Mouse (Mus musculus) bone marrow, adult 2 months (tissue): ENCODE data around the gene Gm45716. TPM values are rescaled to one million over a fixed set of nuclear protein-coding genes. Genes with fewer than 3 reads are reported as not detected.

Source experiments
- H3K27ac ChIP-seq: fragments of 200-500 bp; 2 replicates; pipeline ENCODE4 v1.5.1; 2012; ENCODE audit warnings: low read depth, mild to moderate bottlenecking, control low read depth, inconsistent platforms, low read length; ENCODE audit not compliant: control insufficient read depth, poor library complexity, insufficient read depth
- H3K4me1 ChIP-seq: fragments of 200-500 bp; 2 replicates; pipeline ENCODE4 v1.6.1; 2011; ENCODE audit warnings: low read length; ENCODE audit not compliant: control insufficient read depth, insufficient read depth
- H3K4me3 ChIP-seq: fragments of 200-500 bp; replicated peaks from 2 replicates; pipeline ENCODE3; 2011; ENCODE audit warnings: mild to moderate bottlenecking, low read depth, low read length, control low read depth; ENCODE audit not compliant: control insufficient read depth
- CTCF ChIP-seq: fragments of 200-500 bp; IDR thresholded peaks from 2 replicates; pipeline ENCODE4 v1.5.1; 2011; ENCODE audit warnings: low read length, control low read depth; ENCODE audit not compliant: control insufficient read depth, insufficient read depth
- POLR2A ChIP-seq: fragments of 200-500 bp; IDR thresholded peaks from 2 replicates; pipeline ENCODE4 v1.6.1; 2011; ENCODE audit warnings: low read depth, mild to moderate bottlenecking, control low read depth, low read length, borderline replicate concordance; ENCODE audit not compliant: control insufficient read depth
- WGBS: fragments of 180-500 bp; shearing (Covaris S2); methylation state at CpG from one replicate; pipeline ENCODE4 v1.1.7; 2018; 5-methylcytosine and 5-hydroxymethylcytosine counted together
- polyA plus RNA-seq: library from polyadenylated mRNA; stranded (reverse); fragments of >200 nt; gene quantifications from 2 replicates; pipeline ENCODE4 v1.2.4, GENCODE M21; 2011; ENCODE audit warnings: low replicate concordance; ENCODE audit not compliant: missing spikeins, insufficient read depth, insufficient read length

Gene Gm45716
- polyA plus RNA-seq, 1 experiment: 3.2 TPM

DNA sequence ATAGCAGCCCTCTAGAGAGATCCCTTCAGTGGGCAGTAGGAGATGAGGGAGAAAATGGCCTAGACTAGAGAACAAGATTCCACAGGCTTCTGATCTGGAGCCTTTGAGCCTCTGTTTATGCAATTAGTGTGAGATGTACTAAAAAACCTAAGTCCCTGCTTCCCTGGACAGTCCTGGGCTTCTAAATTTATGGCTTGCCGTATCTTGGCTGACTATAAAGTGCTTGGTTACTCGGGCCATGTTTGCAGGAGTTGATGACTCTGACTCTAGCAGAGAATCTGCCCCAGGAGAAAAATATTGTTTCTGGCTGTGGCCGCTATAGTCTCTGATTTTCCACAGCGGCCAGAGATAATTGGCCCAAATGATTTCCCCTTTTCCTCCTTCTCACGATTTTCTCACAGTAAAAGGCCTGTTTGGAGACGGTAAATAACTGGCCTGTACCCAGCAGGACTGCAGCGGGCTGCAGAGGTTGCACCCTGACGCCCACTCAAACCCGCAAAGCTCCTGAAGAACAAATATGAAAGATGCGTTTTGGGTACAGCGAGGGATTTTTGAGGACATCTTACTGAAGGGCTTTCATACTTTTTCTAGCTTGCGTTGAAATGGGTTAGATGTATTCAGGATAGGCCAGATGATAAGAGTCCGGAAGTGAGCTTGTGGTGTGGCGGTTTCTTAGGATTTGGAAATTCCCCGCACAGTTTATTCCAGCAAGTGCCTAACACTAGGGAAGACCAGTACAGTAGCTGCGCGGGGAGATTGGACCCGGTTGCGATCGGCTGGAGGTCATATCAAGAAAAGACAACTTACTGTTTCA lies 18.1 kb upstream of the Gm45716 start:
- 62% methylated on average over 20 of the region's 20 CpGs for whole genome bisulfite sequencing
- TF ChIP-seq CTCF (no peak), POLR2A (no peak)
- no peak overlapping the region for H3K4me3 ChIP-seq
- H3K27ac ChIP-seq: no peak overlapping the region
- no peaks in the 10 kb centered on the region; the same call in 1 of the 2 replicates for H3K4me1 ChIP-seq

DNA sequence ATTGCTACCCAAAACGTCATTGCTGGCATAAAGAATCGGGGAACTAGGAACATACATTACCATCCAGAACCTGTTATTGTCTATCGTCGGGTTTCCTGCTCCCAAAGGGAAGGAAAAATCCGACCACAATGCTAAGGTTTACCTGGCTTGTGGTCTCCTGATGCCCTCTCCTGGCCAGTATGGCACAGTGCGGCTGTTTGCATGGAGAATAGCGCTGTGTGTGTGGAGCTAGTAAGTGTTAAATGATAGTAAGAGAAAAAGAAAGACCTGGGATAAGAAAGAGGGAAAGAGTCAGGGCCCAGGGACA lies 17.5 kb upstream of the Gm45716 start:
- no peak for TF ChIP-seq POLR2A
- peak; percentile 90 for TF ChIP-seq CTCF
- Histone ChIP-seq H3K4me3 (no peak overlapping the region), H3K4me1 (no peaks in the 10 kb centered on the region; the same call in 1 of the 2 replicates), H3K27ac (no peak overlapping the region)
- 2% methylated on average over 7 of the region's 7 CpGs for WGBS

DNA sequence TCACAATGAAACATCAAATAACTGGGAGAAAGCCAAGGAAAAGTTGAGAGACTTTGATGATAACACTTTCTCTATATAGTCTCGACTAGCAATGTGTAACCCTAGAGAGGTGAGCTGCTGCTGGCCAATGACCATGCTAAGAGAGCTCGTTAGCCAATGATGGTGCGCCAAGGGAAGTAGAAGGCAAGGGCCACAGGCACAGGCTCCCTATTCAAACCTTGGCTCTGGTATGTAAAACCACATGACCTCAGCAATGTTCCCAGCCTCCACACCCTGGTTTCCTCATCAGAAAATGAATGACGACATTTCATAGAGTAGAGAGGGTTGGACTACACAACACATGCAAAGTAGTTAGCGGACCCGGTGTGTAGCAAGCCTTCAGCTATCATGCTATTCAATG lies 15.2 kb upstream of the Gm45716 start:
- no peak overlapping the region for H3K4me3 ChIP-seq
- TF ChIP-seq POLR2A (no peak), CTCF (no peak)
- no peaks in the 10 kb centered on the region; the same call in 1 of the 2 replicates for H3K4me1 ChIP-seq
- 72% methylated on average over 6 of the region's 6 CpGs for WGBS
- no peak overlapping the region for H3K27ac ChIP-seq

DNA sequence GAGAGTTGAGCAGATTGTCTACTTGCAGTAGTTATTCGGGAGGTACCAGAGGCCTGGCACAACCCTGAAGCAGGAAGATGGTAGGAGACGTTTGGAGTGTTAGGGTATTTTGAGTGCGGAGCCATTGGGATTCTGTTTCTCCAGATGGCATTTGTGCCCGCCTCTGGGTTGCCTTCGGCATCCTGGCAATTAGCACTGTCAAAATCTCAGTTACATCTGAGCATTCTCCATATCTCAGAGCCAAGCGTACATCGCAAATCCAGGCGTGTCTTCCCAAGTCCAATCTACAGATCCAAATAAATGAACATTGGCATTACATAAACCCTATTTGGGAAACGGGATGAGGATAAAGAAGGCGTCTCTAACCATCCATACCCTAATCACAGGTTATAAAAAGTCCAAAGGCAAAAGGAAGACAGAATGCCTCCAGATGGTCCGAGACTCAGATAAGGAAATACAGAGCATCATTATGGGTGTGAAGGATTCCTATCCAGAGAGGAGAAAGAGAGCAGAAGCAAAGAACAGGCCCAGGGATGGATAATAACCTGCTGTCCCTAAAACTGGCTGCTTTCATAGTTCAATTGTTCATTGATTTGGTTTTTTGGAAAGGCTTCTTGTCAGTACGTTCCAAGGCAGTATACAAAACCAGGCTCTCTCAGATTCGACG lies 11.7 kb upstream of the Gm45716 start:
- no peaks in the 10 kb centered on the region for H3K4me1 ChIP-seq

DNA sequence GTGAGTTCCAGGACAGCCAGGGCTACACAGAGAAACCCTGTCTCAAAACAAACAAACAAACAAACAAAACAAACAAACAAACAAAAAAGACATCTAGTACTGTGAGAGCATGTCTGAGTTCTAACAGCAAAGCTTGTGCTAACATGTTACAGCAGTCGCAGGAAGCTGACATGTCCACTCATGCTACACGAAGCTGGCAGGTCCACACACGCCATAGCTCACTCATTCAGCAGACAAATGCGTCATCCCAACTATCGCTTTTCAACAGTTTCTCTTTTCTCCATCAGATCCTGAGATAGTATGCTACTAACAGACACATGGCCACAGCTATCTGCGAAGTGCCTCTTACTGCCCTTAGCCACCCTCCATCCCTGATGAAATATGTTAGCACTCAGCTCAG lies 10.1 kb upstream of the Gm45716 start:
- no peak overlapping the region for H3K4me3 ChIP-seq
- WGBS: 83% methylated on average over 6 of the region's 6 CpGs
- no peak overlapping the region for H3K27ac ChIP-seq
- no peak for TF ChIP-seq CTCF
- TF ChIP-seq POLR2A: no peak
- H3K4me1 ChIP-seq: no peaks in the 10 kb centered on the region; the same call in 1 of the 2 replicates

More for the DNA sequence above, 11.7 kb upstream of the Gm45716 start:
- Histone ChIP-seq H3K27ac (no peak overlapping the region), H3K4me3 (no peak overlapping the region)
- TF ChIP-seq CTCF (no peak), POLR2A (no peak)
- 86% methylated on average over 14 of the region's 14 CpGs for WGBS

DNA sequence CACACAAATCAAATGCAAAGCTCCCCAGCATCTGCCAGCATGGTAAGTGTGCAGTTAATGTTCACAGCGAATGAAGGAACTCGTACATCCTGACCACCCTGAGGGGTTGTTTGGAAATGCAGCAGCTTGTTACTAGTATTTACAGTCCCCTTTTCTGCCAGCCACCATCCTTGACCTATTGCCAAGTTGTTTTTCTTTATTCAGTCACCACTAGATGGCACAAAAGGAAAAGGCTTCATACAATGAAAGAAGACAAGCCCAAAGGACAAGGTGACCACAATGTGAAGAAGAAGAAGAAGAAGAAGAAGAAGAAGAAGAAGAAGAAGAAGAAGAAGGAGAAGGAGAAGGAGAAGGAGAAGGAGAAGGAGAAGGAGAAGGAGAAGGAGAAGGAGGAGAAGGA lies 4.1 kb upstream of the Gm45716 start:
- Histone ChIP-seq H3K27ac (no peak overlapping the region), H3K4me1 (peaks cover 2% of the 10 kb centered on the region; the same call in 1 of the 2 replicates), H3K4me3 (no peak overlapping the region)
- peak; percentile 27 for TF ChIP-seq CTCF
- no peak for TF ChIP-seq POLR2A
- 7% methylated on average over 2 of the region's 2 CpGs for WGBS

DNA sequence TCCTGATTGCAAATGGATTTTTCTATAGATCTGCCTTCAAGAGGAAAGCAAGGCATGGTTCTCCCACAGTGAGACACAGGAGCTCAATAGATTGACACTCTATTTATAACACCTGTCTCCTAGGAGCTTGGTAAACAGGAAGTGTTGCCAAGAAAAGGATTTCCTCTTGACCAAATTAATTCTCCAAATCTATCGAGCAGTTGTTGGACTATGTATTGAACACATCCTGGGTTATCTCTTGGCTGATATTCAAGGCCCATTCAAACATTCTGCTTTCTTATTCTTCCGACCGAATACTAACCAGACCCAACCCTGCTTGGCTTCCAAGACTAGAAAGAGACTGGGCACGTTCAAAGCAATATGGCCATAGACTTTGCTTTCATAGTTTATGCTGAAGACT lies 2.7 kb upstream of the Gm45716 start:
- WGBS: 59% methylated on average over 4 of the region's 4 CpGs
- Histone ChIP-seq H3K4me1 (peaks cover 2% of the 10 kb centered on the region; the same call in 1 of the 2 replicates), H3K27ac (no peak overlapping the region), H3K4me3 (no peak overlapping the region)
- no peak for TF ChIP-seq CTCF
- no peak for TF ChIP-seq POLR2A

DNA sequence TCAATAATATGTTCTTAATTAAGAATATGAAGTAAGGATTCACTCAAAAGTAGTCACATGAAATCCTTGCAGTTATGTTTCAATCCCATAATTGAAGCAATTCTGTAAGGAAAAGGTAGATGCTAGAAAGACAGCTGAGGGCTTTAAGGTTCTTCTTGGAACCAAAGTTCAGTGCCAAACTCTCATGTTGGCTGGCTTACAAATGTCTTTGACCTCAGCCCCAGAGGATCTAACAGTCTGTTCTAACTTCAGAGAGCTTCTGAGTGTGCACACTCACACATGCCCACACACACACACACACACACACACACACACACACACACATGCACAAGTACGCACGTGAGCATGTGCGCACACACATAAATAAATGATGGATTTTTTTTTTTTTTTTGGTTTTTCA lies 2.7 kb downstream of the Gm45716 start:
- Histone ChIP-seq H3K27ac (no peak overlapping the region), H3K4me3 (no peak overlapping the region), H3K4me1 (no peaks in the 10 kb centered on the region)
- WGBS: 90% methylated on average over 3 of the region's 3 CpGs
- TF ChIP-seq CTCF: no peak
- TF ChIP-seq POLR2A: no peak
